Mouse (Mus musculus) lung, adult 2 months (tissue): Measurements from ENCODE around the gene Tet1.

Source experiments
- CTCF ChIP-seq: fragments of 200-500 bp; IDR thresholded peaks from 2 replicates; pipeline ENCODE4 v1.5.1; 2011; ENCODE audit warnings: mild to moderate bottlenecking, low read length, control low read depth; ENCODE audit not compliant: insufficient read depth
- POLR2A ChIP-seq: fragments of 200-500 bp; IDR thresholded peaks from 2 replicates; pipeline ENCODE4 v1.6.1; 2011; ENCODE audit warnings: low read depth, mild to moderate bottlenecking, control low read depth, low read length, borderline replicate concordance; ENCODE audit errors: extremely low read depth

GRCm38 (mm10) chr10:62793091-62793453 is 115.7 kb downstream of the Tet1 start:
- TF ChIP-seq POLR2A: no peak
- no peak for TF ChIP-seq CTCF
